In the genomic region with DNA sequence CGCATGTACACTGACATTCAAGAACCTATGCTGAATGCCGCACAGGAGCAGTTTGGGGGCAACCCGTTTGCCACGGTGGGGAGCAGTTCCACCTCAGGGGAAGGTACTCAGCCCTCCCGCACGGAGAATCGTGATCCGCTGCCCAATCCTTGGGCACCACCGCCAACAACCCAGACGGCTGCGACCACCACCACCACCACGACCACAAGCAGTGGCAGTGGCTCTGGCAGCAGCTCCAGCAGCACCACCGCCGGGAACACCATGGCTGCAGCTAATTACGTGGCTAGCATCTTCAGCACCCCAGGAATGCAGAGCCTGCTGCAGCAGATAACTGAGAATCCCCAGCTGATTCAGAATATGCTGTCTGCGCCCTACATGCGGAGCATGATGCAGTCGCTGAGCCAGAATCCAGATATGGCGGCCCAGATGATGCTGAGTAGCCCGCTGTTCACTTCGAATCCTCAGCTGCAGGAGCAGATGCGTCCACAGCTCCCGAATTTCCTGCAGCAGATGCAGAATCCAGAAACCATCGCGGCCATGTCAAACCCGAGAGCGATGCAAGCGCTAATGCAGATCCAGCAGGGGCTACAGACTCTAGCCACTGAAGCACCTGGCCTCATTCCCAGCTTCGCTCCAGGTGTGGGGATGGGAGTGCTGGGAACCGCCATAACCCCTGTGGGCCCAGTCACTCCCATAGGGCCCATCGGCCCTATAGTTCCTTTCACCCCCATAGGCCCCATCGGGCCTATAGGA, we compare ENCODE assay signal across 9 mouse cellular contexts. TPM values are rescaled to one million over a fixed set of nuclear protein-coding genes. Genes with fewer than 3 reads are reported as not detected.
DNase-seq lines count a peak whose midpoint lies in the region; ATAC-seq lines count a peak whose summit lies in the region.
"Had no signal": no experiment of that assay in that cellular context is flagged by ENCODE, and none has a peak within 500 bp of the region (broad histone marks: within the 10 kb centered on the region; RNA-seq: fewer than 3 reads in every experiment).

No protein-coding gene starts in this region.

- H3K9ac ChIP-seq in forebrain, embryonic 16.5 days (replicated peaks; ENCODE audit: low read depth, low read length), result peak overlapping the region; percentile 76
- peak overlapping the region; percentile 68 for H3K9ac ChIP-seq in intestine, embryonic 15.5 days
- 0 out of 2 replicates have a peak overlapping the region, but pooled peaks have one; percentile 78 for H3K9ac ChIP-seq in liver, embryonic 12.5 days

- DNase-seq in layer of hippocampus, adult 11-12 months (ENCODE audit: low spot score), result peak; percentile 6
- no peak for DNase-seq in layer of hippocampus, adult 9-11 months
- peak; percentile 25 for DNase-seq in brain, adult 2 months (ENCODE audit: low read depth, low spot score)
- peak; percentile 8 for DNase-seq in right cerebral cortex, adult 18-20 months
- DNase-seq in gastrocnemius, postnatal 14 days, result no peak

- no peaks in the 10 kb centered on the region for H3K27me3 ChIP-seq in forebrain, embryonic 16.5 days (replicated peaks; ENCODE audit: control insufficient read depth, insufficient read depth, low read length)
- no peaks in the 10 kb centered on the region for H3K27me3 ChIP-seq in intestine, embryonic 15.5 days (replicated peaks)
- H3K27me3 ChIP-seq in liver, embryonic 12.5 days (replicated peaks), result no peaks in the 10 kb centered on the region

- H3K27ac ChIP-seq in forebrain, embryonic 16.5 days (ENCODE audit: low read length), result peak overlapping the region; percentile 97
- H3K27ac ChIP-seq in intestine, embryonic 15.5 days, result no peak overlapping the region
- H3K27ac ChIP-seq in liver, embryonic 12.5 days, result no peak overlapping the region

- H3K4me2 ChIP-seq in forebrain, embryonic 16.5 days (ENCODE audit: low read length), result peak overlapping the region; percentile 45
- H3K4me2 ChIP-seq in intestine, embryonic 15.5 days (replicated peaks), result peak overlapping the region; percentile 70
- peak overlapping the region; percentile 83 for H3K4me2 ChIP-seq in liver, embryonic 12.5 days

- 20% methylated on average over 32 of the region's 32 CpGs for WGBS in forebrain, embryonic 16.5 days
- 31% methylated on average over 32 of the region's 32 CpGs for WGBS in intestine, embryonic 15.5 days
- 34% methylated on average over 32 of the region's 32 CpGs for WGBS in liver, embryonic 12.5 days (ENCODE audit: insufficient replicate concordance)

- H3K36me3 ChIP-seq in forebrain, embryonic 16.5 days (ENCODE audit: control insufficient read depth, insufficient read depth), result no peaks in the 10 kb centered on the region
- no peaks in the 10 kb centered on the region for H3K36me3 ChIP-seq in intestine, embryonic 15.5 days
- H3K36me3 ChIP-seq in liver, embryonic 12.5 days, result no peaks in the 10 kb centered on the region

- intact Hi-C loops in gastrocnemius, postnatal 14 days (cut with DNase I; ENCODE audit: low total_unique reads), result loop anchor here (10.0 kb wide), 1 partner anchor 115 kb away; no protein-coding TSS in a partner anchor

- 0 out of 2 replicates have a peak, but pooled peaks cover 3% of the 10 kb centered on the region for H3K4me1 ChIP-seq in forebrain, embryonic 16.5 days (replicated peaks; ENCODE audit: control insufficient read depth, insufficient read depth, low read length)
- 0 out of 2 replicates have a peak, but pooled peaks cover 4% of the 10 kb centered on the region for H3K4me1 ChIP-seq in intestine, embryonic 15.5 days (replicated peaks)
- H3K4me1 ChIP-seq in liver, embryonic 12.5 days, result peaks cover 12% of the 10 kb centered on the region

- ATAC-seq in forebrain, embryonic 16.5 days, result no peak
- ATAC-seq in intestine, embryonic 15.5 days, result no peak
- no peak for ATAC-seq in liver, embryonic 12.5 days

- no peaks in the 10 kb centered on the region for H3K9me3 ChIP-seq in forebrain, embryonic 16.5 days (ENCODE audit: control insufficient read depth, low read length)
- no peaks in the 10 kb centered on the region for H3K9me3 ChIP-seq in intestine, embryonic 15.5 days
- H3K9me3 ChIP-seq in liver, embryonic 12.5 days (replicated peaks), result no peaks in the 10 kb centered on the region

- H3K4me3 ChIP-seq in forebrain, embryonic 16.5 days (replicated peaks; ENCODE audit: low read length), result peak overlapping the region; percentile 60
- H3K4me3 ChIP-seq in intestine, embryonic 15.5 days (replicated peaks), result peak overlapping the region; percentile 56
- peak overlapping the region; percentile 68 for H3K4me3 ChIP-seq in liver, embryonic 12.5 days

RNA-seq across cellular contexts. Expression of gene Ubqln2, which starts 1.4 kb away (rescaled TPM):
- 45.2 and 45.7 TPM in 2 replicates for polyA plus RNA-seq in forebrain, embryonic 16.5 days (2015; fragmentation: Nextera tagmentation; extraction: Ambion mirVana)
- polyA plus RNA-seq in intestine, embryonic 15.5 days (2015; fragmentation: Nextera tagmentation; extraction: Ambion mirVana), result 18.5 and 19.9 TPM in 2 replicates
- polyA plus RNA-seq in liver, embryonic 12.5 days (2016; fragmentation: Nextera tagmentation; extraction: Ambion mirVana), result 7.6 and 7.9 TPM in 2 replicates
- total RNA-seq in gastrocnemius, postnatal 14 days (2021), result 10 to 100 TPM; 16.6 to 17.8 TPM

RNA-seq across cellular contexts. Expression of gene Cypt3, which starts 58.9 kb away (rescaled TPM):
- not detected in 2 replicates for polyA plus RNA-seq in forebrain, embryonic 16.5 days (2015; fragmentation: Nextera tagmentation; extraction: Ambion mirVana)
- not detected in 2 replicates for polyA plus RNA-seq in intestine, embryonic 15.5 days (2015; fragmentation: Nextera tagmentation; extraction: Ambion mirVana)
- polyA plus RNA-seq in liver, embryonic 12.5 days (2016; fragmentation: Nextera tagmentation; extraction: Ambion mirVana), result not detected in 2 replicates
- not detected for total RNA-seq in gastrocnemius, postnatal 14 days (2021)
- total RNA-seq: left cerebral cortex, postnatal 10 days had no signal

Comparison
In these comparisons a context has a peak if more than half of its experiments do, and no peak if none do; other contexts are left out.
1. DNase-seq: peak in layer of hippocampus, adult 11-12 months (single experiment), brain, adult 2 months (single experiment) and right cerebral cortex, adult 18-20 months (single experiment); none in layer of hippocampus, adult 9-11 months (single experiment) and gastrocnemius, postnatal 14 days (single experiment).
2. Peak in every context shown above with its lines, with median percentiles within 50 percentile points of each other: H3K4me2 ChIP-seq, H3K4me3 ChIP-seq and H3K9ac ChIP-seq.